Mouse (Mus musculus) forebrain, embryonic 14.5 days (tissue): ENCODE data around the gene Hip1r. TPM values are rescaled to one million over a fixed set of nuclear protein-coding genes. Genes with fewer than 3 reads are reported as not detected.

Experiments used
- ATAC-seq: fragments of 200-750 bp; cut with Nextera tagmentation; 2 replicates; pipeline ENCODE4 v1.8.0; 2017; ENCODE audit warnings: mild to moderate bottlenecking, moderate library complexity
- DNase-seq: peaks from one replicate; pipeline ENCODE4 v3.0.0-alpha.2; 2015; ENCODE audit warnings: low spot score
- H3K27ac ChIP-seq: fragments of 300-500 bp; sonication (generic); 2 replicates; pipeline ENCODE4 v1.5.1; 2014; ENCODE audit warnings: low read depth, mild to moderate bottlenecking, control low read depth, low read length, moderate library complexity
- H3K27me3 ChIP-seq: fragments of 300-500 bp; sonication (generic); replicated peaks from 2 replicates; pipeline ENCODE4 v1.6.1; 2014; ENCODE audit warnings: low read length, control low read depth, mixed read lengths; ENCODE audit not compliant: control insufficient read depth, insufficient read depth
- H3K36me3 ChIP-seq: fragments of 300-500 bp; sonication (generic); 2 replicates; pipeline ENCODE4 v1.6.1; 2014; ENCODE audit warnings: low read length, control low read depth; ENCODE audit not compliant: control insufficient read depth, insufficient read depth
- H3K4me1 ChIP-seq: fragments of 300-500 bp; sonication (generic); 2 replicates; pipeline ENCODE4 v1.6.1; 2014; ENCODE audit warnings: antibody characterized with exemption, low read length, control low read depth; ENCODE audit not compliant: control insufficient read depth, insufficient read depth
- H3K4me2 ChIP-seq: fragments of 300-500 bp; sonication (generic); 2 replicates; pipeline ENCODE4 v1.6.1; 2014; ENCODE audit warnings: mild to moderate bottlenecking, control low read depth, low read length
- H3K4me3 ChIP-seq: fragments of 300-500 bp; sonication (generic); 2 replicates; pipeline ENCODE4 v1.5.1; 2014; ENCODE audit warnings: low read depth, low read length, control low read depth
- H3K9ac ChIP-seq: fragments of 300-500 bp; sonication (generic); 2 replicates; pipeline ENCODE4 v1.6.1; 2014; ENCODE audit warnings: mild to moderate bottlenecking, low read length, control low read depth, moderate library complexity
- H3K9me3 ChIP-seq: fragments of 300-500 bp; sonication (generic); replicated peaks from 2 replicates; pipeline ENCODE4 v1.6.1; 2016; ENCODE audit warnings: low read length, control low read depth, mixed read lengths; ENCODE audit not compliant: control insufficient read depth
- WGBS: fragments of 180-500 bp; shearing (Covaris S2); extraction: QIAGEN DNeasy Blood & Tissue Kit; methylation state at CpG from one replicate; pipeline ENCODE4 v1.1.7; 2014; 5-methylcytosine and 5-hydroxymethylcytosine counted together
- polyA plus RNA-seq: library from polyadenylated mRNA; unstranded; fragments of >200 nt; fragmentation: Nextera tagmentation; extraction: Ambion mirVana; gene quantifications from 2 replicates; pipeline ENCODE4 v1.2.1, GENCODE M21; 2014

Gene Hip1r
- polyA plus RNA-seq, 1 experiment from 2014 or later = 12.4 TPM

DNA sequence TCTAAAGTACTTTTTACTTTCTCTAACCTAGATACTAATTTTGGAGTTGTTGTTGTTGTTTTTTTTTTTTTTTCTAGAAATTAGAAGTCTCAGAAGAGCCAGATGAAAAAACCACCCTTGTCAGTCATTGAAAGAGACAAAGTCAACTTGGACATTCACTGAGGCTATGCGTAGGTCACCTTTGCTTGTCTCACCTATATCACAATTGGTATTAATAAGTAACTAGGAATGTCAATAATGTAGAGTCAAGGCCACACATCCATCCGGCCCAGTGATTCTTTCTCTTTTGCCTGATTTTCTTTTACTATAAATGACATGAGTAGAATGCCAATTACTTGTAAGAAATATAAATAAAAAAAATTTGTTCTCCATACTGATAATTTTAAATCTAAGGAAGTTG, 6.7 kb upstream of the Hip1r start:
- Histone ChIP-seq H3K4me2 (no peak overlapping the region), H3K9me3 (no peaks in the 10 kb centered on the region), H3K9ac (no peak overlapping the region), H3K4me3 (no peak overlapping the region), H3K36me3 (no peaks in the 10 kb centered on the region), H3K27me3 (no peaks in the 10 kb centered on the region), H3K27ac (no peak overlapping the region), H3K4me1 (no peaks in the 10 kb centered on the region)
- DNase-seq (no peak), ATAC-seq (no peak)
- WGBS = 94% methylated on average over 2 of the region's 2 CpGs

DNA sequence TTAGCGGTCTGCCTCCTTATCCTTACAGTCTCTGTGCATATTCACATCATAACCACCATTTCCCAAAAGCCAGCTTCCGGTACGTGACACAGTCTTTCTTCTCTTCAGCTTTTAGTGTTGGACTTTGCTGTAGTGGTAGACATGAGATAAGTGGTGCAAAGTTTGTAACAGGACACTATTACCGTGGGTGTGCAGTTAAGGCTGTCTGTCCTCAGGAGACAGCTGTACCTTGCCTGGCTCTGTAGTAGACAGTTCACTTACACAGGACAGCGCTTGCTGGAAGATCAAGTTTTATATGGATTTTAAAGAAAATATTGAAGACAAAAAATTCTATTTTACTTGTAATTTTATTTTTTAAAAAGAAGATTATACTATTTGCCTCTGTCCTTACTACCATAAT, 5.0 kb upstream of the Hip1r start:
- 0 out of 2 replicates have a peak, but pooled peaks cover 3% of the 10 kb centered on the region for H3K4me1 ChIP-seq
- no peak overlapping the region for H3K4me2 ChIP-seq
- H3K9ac ChIP-seq = no peak overlapping the region
- H3K27ac ChIP-seq = no peak overlapping the region
- no peak for DNase-seq
- 83% methylated on average over 5 of the region's 5 CpGs for WGBS
- no peaks in the 10 kb centered on the region for H3K9me3 ChIP-seq
- ATAC-seq = no peak
- H3K27me3 ChIP-seq = no peaks in the 10 kb centered on the region
- H3K4me3 ChIP-seq = no peak overlapping the region
- H3K36me3 ChIP-seq = no peaks in the 10 kb centered on the region

DNA sequence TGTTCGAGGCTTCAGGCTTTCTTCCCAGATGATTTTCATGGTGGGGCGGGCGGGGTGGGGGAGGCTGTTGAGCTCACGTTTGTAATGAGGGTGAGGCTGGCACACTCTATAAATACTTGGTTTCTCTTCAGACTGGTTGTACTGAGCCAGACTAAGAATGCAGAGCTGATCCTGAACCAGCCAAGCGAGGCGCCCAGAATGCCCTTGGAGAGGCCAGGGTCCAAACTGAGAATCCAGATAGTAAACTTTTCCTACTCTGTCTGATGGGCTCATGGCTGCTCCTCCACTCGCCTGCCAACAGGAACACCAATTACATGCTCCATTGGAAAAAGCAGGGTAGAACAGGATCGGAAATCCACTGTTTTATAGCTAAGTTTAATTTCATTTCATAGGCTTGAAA, 4.2 kb upstream of the Hip1r start:
- no peak overlapping the region for H3K4me2 ChIP-seq
- ATAC-seq = no peak
- H3K9me3 ChIP-seq = no peaks in the 10 kb centered on the region
- H3K4me3 ChIP-seq = no peak overlapping the region
- H3K4me1 ChIP-seq = 0 out of 2 replicates have a peak, but pooled peaks cover 3% of the 10 kb centered on the region
- no peak overlapping the region for H3K27ac ChIP-seq
- H3K9ac ChIP-seq = no peak overlapping the region
- no peaks in the 10 kb centered on the region for H3K27me3 ChIP-seq
- no peak for DNase-seq
- no peaks in the 10 kb centered on the region for H3K36me3 ChIP-seq
- WGBS = 54% methylated on average over 8 of the region's 8 CpGs

GRCm38 (mm10) chr5:123970576-123970975, 2.9 kb upstream of the Hip1r start:
- Histone ChIP-seq H3K4me3 (no peak overlapping the region), H3K27ac (no peak overlapping the region), H3K9ac (no peak overlapping the region), H3K9me3 (no peaks in the 10 kb centered on the region), H3K36me3 (no peaks in the 10 kb centered on the region), H3K27me3 (no peaks in the 10 kb centered on the region), H3K4me1 (peaks cover 8% of the 10 kb centered on the region; the same call in 1 of the 2 replicates), H3K4me2 (no peak overlapping the region)
- ATAC-seq = no peak
- DNase-seq = no peak
- WGBS = 95% methylated on average over 4 of the region's 4 CpGs

DNA sequence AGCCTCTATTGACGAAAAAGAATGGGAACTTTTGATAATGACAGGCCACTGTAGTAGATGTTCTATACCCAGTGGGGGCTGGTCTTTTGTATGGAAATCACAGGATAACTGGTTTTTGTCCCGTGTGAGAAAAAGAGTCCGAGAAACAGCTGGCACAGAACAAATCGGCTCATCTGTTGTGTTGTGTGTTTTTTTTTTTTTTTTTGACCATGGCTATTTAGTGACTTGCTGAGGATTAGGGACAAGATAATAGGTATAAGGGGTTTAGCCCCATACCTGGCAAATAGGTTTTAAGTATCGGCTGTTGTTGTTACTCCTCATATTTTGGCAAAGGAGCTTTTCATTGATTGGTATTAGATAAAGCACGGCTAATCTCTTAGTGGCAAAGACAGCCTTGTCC, 975 bp upstream of the Hip1r start:
- peaks cover 8% of the 10 kb centered on the region; the same call in 1 of the 2 replicates for H3K4me1 ChIP-seq
- H3K4me3 ChIP-seq = no peak overlapping the region
- ATAC-seq (no peak), DNase-seq (no peak)
- no peak overlapping the region for H3K27ac ChIP-seq
- no peak overlapping the region for H3K9ac ChIP-seq
- WGBS = 61% methylated on average over 6 of the region's 6 CpGs
- H3K9me3 ChIP-seq = no peaks in the 10 kb centered on the region
- H3K27me3 ChIP-seq = no peaks in the 10 kb centered on the region
- H3K36me3 ChIP-seq = no peaks in the 10 kb centered on the region
- no peak overlapping the region for H3K4me2 ChIP-seq

DNA sequence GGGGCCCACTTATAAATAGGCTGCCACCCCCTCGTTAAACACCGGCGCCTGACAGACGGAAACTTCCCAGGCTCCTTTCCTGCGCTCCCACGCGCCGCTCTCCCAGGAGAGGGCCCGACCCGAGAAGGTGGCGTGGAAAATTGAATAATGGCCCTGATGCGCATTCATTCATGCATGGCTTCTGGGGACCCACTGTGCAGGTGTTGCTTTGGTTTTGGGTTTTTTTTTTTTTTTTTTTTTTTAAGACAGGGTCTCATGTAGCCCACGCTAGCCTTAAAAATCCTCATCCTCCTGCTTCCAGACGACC, 704 bp downstream of the Hip1r start:
- no peaks in the 10 kb centered on the region for H3K27me3 ChIP-seq
- peak overlapping the region; percentile 76 for H3K4me3 ChIP-seq
- ATAC-seq (peak; percentile 28), DNase-seq (peak; percentile 36)
- H3K4me1 ChIP-seq = peaks cover 8% of the 10 kb centered on the region; the same call in 1 of the 2 replicates
- H3K36me3 ChIP-seq = no peaks in the 10 kb centered on the region
- H3K4me2 ChIP-seq = peak overlapping the region; percentile 90
- H3K9ac ChIP-seq = peak overlapping the region; percentile 81
- no peak overlapping the region for H3K27ac ChIP-seq
- under 1% methylated on average over 14 of the region's 14 CpGs for WGBS
- no peaks in the 10 kb centered on the region for H3K9me3 ChIP-seq

DNA sequence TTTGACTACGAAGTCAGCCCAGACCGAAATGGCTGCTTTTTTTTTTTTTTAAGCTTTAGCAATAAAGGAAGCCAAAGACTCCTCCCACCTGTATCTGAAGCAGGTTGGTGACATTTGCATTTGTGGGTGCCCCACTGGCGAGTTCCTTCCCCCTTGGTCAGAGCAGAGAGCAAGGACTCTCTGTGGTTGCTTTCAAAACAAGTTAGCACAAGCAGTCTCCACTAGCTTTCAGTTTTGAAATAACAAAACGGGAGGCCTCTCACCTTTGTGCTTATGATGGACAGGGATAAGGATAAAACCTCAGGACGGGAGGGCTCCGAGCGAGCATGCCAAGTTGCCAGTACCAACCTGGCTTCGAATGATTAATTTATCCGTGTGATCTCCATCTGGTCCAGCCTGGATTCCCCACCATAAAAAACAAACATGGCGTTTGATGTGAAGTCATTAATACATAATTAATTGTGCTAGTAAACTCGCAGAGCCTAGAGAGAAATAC, 1.2 kb downstream of the Hip1r start:
- ATAC-seq (no peak), DNase-seq (peak; percentile 60)
- no peak overlapping the region for H3K27ac ChIP-seq
- H3K36me3 ChIP-seq = no peaks in the 10 kb centered on the region
- H3K4me1 ChIP-seq = peaks cover 8% of the 10 kb centered on the region; the same call in 1 of the 2 replicates
- peak overlapping the region; percentile 90 for H3K4me2 ChIP-seq
- H3K9me3 ChIP-seq = no peaks in the 10 kb centered on the region
- peak overlapping the region; percentile 81 for H3K9ac ChIP-seq
- H3K4me3 ChIP-seq = peak overlapping the region; percentile 76
- H3K27me3 ChIP-seq = no peaks in the 10 kb centered on the region
- 18% methylated on average over 11 of the region's 11 CpGs for WGBS

- no peaks in the 10 kb centered on the region for H3K9me3 ChIP-seq
- ATAC-seq (no peak), DNase-seq (no peak)
- H3K9ac ChIP-seq = no peak overlapping the region
- no peaks in the 10 kb centered on the region for H3K36me3 ChIP-seq
- no peak overlapping the region for H3K27ac ChIP-seq
- no peak overlapping the region for H3K4me3 ChIP-seq
- H3K27me3 ChIP-seq = no peaks in the 10 kb centered on the region
- peaks cover 8% of the 10 kb centered on the region; the same call in 1 of the 2 replicates for H3K4me1 ChIP-seq
- 80% methylated on average over 6 of the region's 6 CpGs for WGBS
- no peak overlapping the region for H3K4me2 ChIP-seq
These were observed 2.3 kb downstream of the Hip1r start for GRCm38 (mm10) chr5:123975668-123976180.

DNA sequence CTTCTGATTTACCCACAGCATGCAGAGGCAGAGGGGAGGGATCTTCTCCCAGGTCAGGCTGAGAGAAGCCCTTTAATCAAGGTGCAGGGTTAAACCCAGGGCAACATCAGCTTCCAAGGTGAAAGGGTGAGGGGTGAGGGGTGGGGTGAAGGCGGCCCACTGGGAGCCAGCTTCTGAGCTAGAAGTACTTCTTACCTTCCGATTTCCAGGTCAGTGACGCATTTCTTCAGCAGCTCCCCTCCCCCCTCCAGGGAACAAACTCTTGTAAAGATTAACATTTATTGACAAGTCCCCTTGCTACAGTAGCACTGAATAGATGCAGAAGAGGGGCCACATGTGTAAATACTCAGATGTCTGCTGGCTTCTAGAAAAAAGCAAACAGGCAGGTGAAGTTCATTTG, 3.8 kb downstream of the Hip1r start:
- WGBS = 54% methylated on average over 3 of the region's 3 CpGs
- Histone ChIP-seq H3K4me3 (no peak overlapping the region), H3K36me3 (no peaks in the 10 kb centered on the region), H3K27ac (no peak overlapping the region), H3K27me3 (no peaks in the 10 kb centered on the region), H3K4me2 (no peak overlapping the region), H3K9ac (no peak overlapping the region), H3K4me1 (peaks cover 8% of the 10 kb centered on the region; the same call in 1 of the 2 replicates), H3K9me3 (no peaks in the 10 kb centered on the region)
- DNase-seq (no peak), ATAC-seq (no peak)
